ENCODE assay signal across 15 mouse cellular contexts in genomic region chr12:8295307-8295913, GRCm38 (mm10). TPM values are rescaled to one million over a fixed set of nuclear protein-coding genes. Genes with fewer than 3 reads are reported as not detected.
DNase-seq lines count a peak whose midpoint lies in the region; ATAC-seq and TF ChIP-seq lines count a peak whose summit lies in the region.
"Had no signal": no experiment of that assay in that cellular context is flagged by ENCODE, and none has a peak within 500 bp of the region (broad histone marks: within the 10 kb centered on the region; RNA-seq: fewer than 3 reads in every experiment).

No protein-coding gene starts in this region.

- H3K4me2 ChIP-seq in CH12.LX (ENCODE audit: insufficient read depth, low read depth, poor library complexity, severe bottlenecking) = no peak overlapping the region
- H3K4me2 ChIP-seq in hindbrain, embryonic 11.5 days (replicated peaks; ENCODE audit: low read depth, low read length) = no peak overlapping the region
- H3K4me2 ChIP-seq: heart, embryonic 13.5 days; hindbrain, embryonic 12.5 days; intestine, embryonic 15.5 days had no signal

- ATAC-seq in hindbrain, embryonic 11.5 days (ENCODE audit: low FRiP score) = no peak
- ATAC-seq: intestine, embryonic 15.5 days had no signal

- no peaks in the 10 kb centered on the region for H3K79me2 ChIP-seq in CH12.LX (replicated peaks; ENCODE audit: control insufficient read depth, extremely low read depth, insufficient read depth, poor library complexity, severe bottlenecking)

- peaks cover 8 to 39% of the 10 kb centered on the region in 2 experiments for H3K4me1 ChIP-seq in CH12.LX (ENCODE audit: control insufficient read depth in 1 of 2, insufficient read depth in 2 of 2)
- H3K4me1 ChIP-seq in limb, embryonic 10.5 days = peaks cover 28% of the 10 kb centered on the region
- H3K4me1 ChIP-seq in hindbrain, embryonic 11.5 days (replicated peaks; ENCODE audit: control insufficient read depth, insufficient read depth, low read length) = peaks cover 9% of the 10 kb centered on the region

- H3K27ac ChIP-seq in CH12.LX (ENCODE audit: insufficient read depth, low read depth) = no peak overlapping the region
- H3K27ac ChIP-seq in limb, embryonic 10.5 days = no peak overlapping the region
- no peak overlapping the region for H3K27ac ChIP-seq in hindbrain, embryonic 11.5 days (ENCODE audit: low read depth, low read length)
- H3K27ac ChIP-seq: forebrain, embryonic 10.5 days; heart, embryonic 13.5 days; hindbrain, embryonic 12.5 days; intestine, embryonic 15.5 days had no signal

- WGBS in limb, embryonic 10.5 days = 59% methylated on average over 6 of the region's 6 CpGs
- WGBS in hindbrain, embryonic 11.5 days = 54% methylated on average over 6 of the region's 6 CpGs

- no peak for TF ChIP-seq RAD21 in CH12.LX (IDR thresholded peaks at IDR 0.05; ENCODE audit: low read depth, low read length)

- peak; percentile 50 for DNase-seq in kidney, postnatal 14 days
- DNase-seq in kidney, postnatal 36 days = no peak
- DNase-seq in 3T3-L1 (ENCODE audit: low read depth, low spot score) = peak; percentile 88
- DNase-seq in CH12.LX (ENCODE audit: extremely low read depth) = peak; percentile 53
- DNase-seq in limb, embryonic 10.5 days (ENCODE audit: low spot score) = peak; percentile 31
- no peak for DNase-seq in cerebellum, adult 8-10 months
- DNase-seq in hindbrain, embryonic 11.5 days (ENCODE audit: low spot score) = no peak
- DNase-seq: cerebellum, postnatal 25 days; midbrain, embryonic 14.5 days had no signal

- no peaks in the 10 kb centered on the region for H3K27me3 ChIP-seq in CH12.LX (replicated peaks)
- H3K27me3 ChIP-seq in limb, embryonic 10.5 days (ENCODE audit: low read depth, poor library complexity, severe bottlenecking) = peaks cover 76% of the 10 kb centered on the region
- H3K27me3 ChIP-seq in hindbrain, embryonic 11.5 days (ENCODE audit: control insufficient read depth, insufficient read depth, low read length) = peaks cover 48% of the 10 kb centered on the region

- no peak for TF ChIP-seq EP300 in CH12.LX (IDR thresholded peaks at IDR 0.05; ENCODE audit: low read length)

- no peak overlapping the region for H3K4me3 ChIP-seq in CH12.LX (replicated peaks in 1 of 3; ENCODE audit: low read depth in 2 of 3, low read length in 2 of 3, poor library complexity in 1 of 3)
- no peak overlapping the region for H3K4me3 ChIP-seq in limb, embryonic 10.5 days
- no peak overlapping the region for H3K4me3 ChIP-seq in hindbrain, embryonic 11.5 days (ENCODE audit: low read depth, low read length)
- H3K4me3 ChIP-seq: forebrain, embryonic 10.5 days; heart, embryonic 13.5 days; hindbrain, embryonic 12.5 days; intestine, embryonic 15.5 days had no signal

- H3K36me3 ChIP-seq in CH12.LX (replicated peaks in 1 of 2; ENCODE audit: control insufficient read depth in 1 of 2, insufficient read depth in 1 of 2, low read length in 1 of 2) = peaks cover 0 to 11% of the 10 kb centered on the region in 2 experiments
- no peaks in the 10 kb centered on the region for H3K36me3 ChIP-seq in limb, embryonic 10.5 days
- no peaks in the 10 kb centered on the region for H3K36me3 ChIP-seq in hindbrain, embryonic 11.5 days (ENCODE audit: control insufficient read depth, insufficient read depth, low read length)
- H3K36me3 ChIP-seq: forebrain, embryonic 10.5 days; heart, embryonic 13.5 days; hindbrain, embryonic 12.5 days; intestine, embryonic 15.5 days had no signal

- H3K9me3 ChIP-seq in CH12.LX (replicated peaks; ENCODE audit: low read length) = peaks cover 28% of the 10 kb centered on the region
- H3K9me3 ChIP-seq in limb, embryonic 10.5 days (replicated peaks) = no peaks in the 10 kb centered on the region
- H3K9me3 ChIP-seq in hindbrain, embryonic 11.5 days (ENCODE audit: control insufficient read depth, low read length) = no peaks in the 10 kb centered on the region
- H3K9me3 ChIP-seq: forebrain, embryonic 10.5 days; heart, embryonic 13.5 days; hindbrain, embryonic 12.5 days; intestine, embryonic 15.5 days had no signal

- TF ChIP-seq POLR2A in CH12.LX (IDR thresholded peaks at IDR 0.05; ENCODE audit: low read depth, low read length) = no peak

- no peak for TF ChIP-seq CTCF in CH12.LX (conservative IDR thresholded peaks at IDR 0.05 in 1 of 2, IDR thresholded peaks at IDR 0.05 in 1 of 2; ENCODE audit: low read depth in 2 of 2, low read length in 2 of 2)

- no peak overlapping the region for H3K9ac ChIP-seq in CH12.LX (ENCODE audit: insufficient read depth, low read depth)
- no peak overlapping the region for H3K9ac ChIP-seq in hindbrain, embryonic 11.5 days (ENCODE audit: low read depth, low read length)
- H3K9ac ChIP-seq: heart, embryonic 13.5 days; hindbrain, embryonic 12.5 days; intestine, embryonic 15.5 days had no signal

- dilution Hi-C loops in CH12.LX (cut with MboI; ENCODE audit: extremely low pct_ligation_motif_present, extremely low pct_unique_long_range_greater_than_20kb, low sequenced_read_pairs) = no loop called here

- in situ Hi-C loops in CH12.LX (cut with MboI; ENCODE audit: low pct_ligation_motif_present, low pct_unique_long_range_greater_than_20kb, low sequenced_read_pairs) = no loop called here

TF ChIP-seq in CH12.LX, 34 proteins besides CTCF, POLR2A, EP300 and RAD21:
- TF ChIP-seq ZC3H11A (IDR thresholded peaks at IDR 0.05; ENCODE audit: low read depth, low read length) (no peak), MEF2A (IDR thresholded peaks at IDR 0.05; ENCODE audit: borderline replicate concordance, low read depth, low read length) (no peak), TCF12 (IDR thresholded peaks at IDR 0.05; ENCODE audit: low read depth, low read length) (no peak), TBP (conservative IDR thresholded peaks at IDR 0.05; ENCODE audit: low read depth, low read length) (0 out of 2 replicates have a peak, but pooled peaks have one; percentile 12), ETS1 (conservative IDR thresholded peaks at IDR 0.05; ENCODE audit: low read depth, low read length) (peak; percentile 22; the same call in 1 of the 2 replicates), PAX5 (IDR thresholded peaks at IDR 0.05; ENCODE audit: low read length) (no peak), BHLHE40 (IDR thresholded peaks at IDR 0.05; ENCODE audit: low read depth, low read length) (no peak)

RNA-seq across cellular contexts. Expression of gene Gdf7, which starts 6.3 kb away (rescaled TPM):
- not detected in 2 replicates for total RNA-seq in CH12.LX (2012; rRNA removed)
- not detected in 2 replicates for total RNA-seq in CH12.LX (2014; rRNA removed)
- not detected in 2 replicates for polyA plus RNA-seq in CH12.LX (2012; ENCODE audit: insufficient read length, low read depth)
- 0.13 and 0.14 TPM in 2 replicates for polyA plus RNA-seq in limb, embryonic 10.5 days (2016; fragmentation: Nextera tagmentation; extraction: Ambion mirVana)
- polyA plus RNA-seq in hindbrain, embryonic 11.5 days (2014; fragmentation: Nextera tagmentation; extraction: Ambion mirVana) = 0.59 and 1.4 TPM in 2 replicates
- total RNA-seq: gastrocnemius, postnatal 4 days had no signal
- polyA plus RNA-seq: forebrain, embryonic 10.5 days; heart, embryonic 13.5 days; intestine, embryonic 15.5 days; liver, embryonic 16.5 days had no signal

RNA-seq across cellular contexts. Expression of gene Hs1bp3, which starts 17.8 kb away (rescaled TPM):
- 4.0 and 4.7 TPM in 2 replicates for total RNA-seq in CH12.LX (2012; rRNA removed)
- total RNA-seq in CH12.LX (2014; rRNA removed) = 2.6 and 2.9 TPM in 2 replicates
- 8.2 and 10.1 TPM in 2 replicates for polyA plus RNA-seq in CH12.LX (2012; ENCODE audit: insufficient read length, low read depth)
- 18.4 and 19.5 TPM in 2 replicates for polyA plus RNA-seq in limb, embryonic 10.5 days (2016; fragmentation: Nextera tagmentation; extraction: Ambion mirVana)
- polyA plus RNA-seq in hindbrain, embryonic 11.5 days (2014; fragmentation: Nextera tagmentation; extraction: Ambion mirVana) = 6.9 TPM in 2 replicates

Comparison
In these comparisons a context has a peak if more than half of its experiments do, and no peak if none do; other contexts are left out.
1. DNase-seq: peak in kidney, postnatal 14 days (single experiment), 3T3-L1 (single experiment), CH12.LX (single experiment) and limb, embryonic 10.5 days (single experiment); none in kidney, postnatal 36 days (0 of 2), cerebellum, adult 8-10 months (single experiment) and hindbrain, embryonic 11.5 days (single experiment).